Mouse (Mus musculus) intestine, embryonic 14.5 days (tissue): ENCODE results near the gene 1700029I15Rik. TPM values are rescaled to one million over a fixed set of nuclear protein-coding genes. Genes with fewer than 3 reads are reported as not detected.

Experiments
- ATAC-seq: fragments of 200-750 bp; cut with Nextera tagmentation; replicated peaks from 2 replicates; pipeline ENCODE4 v1.8.0; 2017; ENCODE audit warnings: low read depth, moderate number of reproducible peaks, moderate TSS enrichment, moderate library complexity; ENCODE audit not compliant: low FRiP score, low TSS enrichment
- DNase-seq: peaks from one replicate; pipeline ENCODE4 v3.0.0-alpha.2; 2018; ENCODE audit warnings: low spot score
- H3K27ac ChIP-seq: fragments of 300-500 bp; sonication (generic); 2 replicates; pipeline ENCODE4 v1.5.1; 2014; ENCODE audit warnings: low read depth, mild to moderate bottlenecking, control low read depth
- H3K27me3 ChIP-seq: fragments of 300-500 bp; sonication (generic); replicated peaks from 2 replicates; pipeline ENCODE4 v1.6.1; 2014; ENCODE audit warnings: low read length, control low read depth; ENCODE audit not compliant: control insufficient read depth, insufficient read depth
- H3K36me3 ChIP-seq: fragments of 300-500 bp; sonication (generic); 2 replicates; pipeline ENCODE4 v1.6.1; 2014; ENCODE audit warnings: low read length, control low read depth; ENCODE audit not compliant: control insufficient read depth, insufficient read depth
- H3K4me1 ChIP-seq: fragments of 300-500 bp; sonication (generic); replicated peaks from 2 replicates; pipeline ENCODE4 v1.6.1; 2014; ENCODE audit warnings: low read length, control low read depth, mixed read lengths; ENCODE audit not compliant: control insufficient read depth, insufficient read depth
- H3K4me2 ChIP-seq: fragments of 300-500 bp; sonication (generic); 2 replicates; pipeline ENCODE4 v1.6.1; 2014; ENCODE audit warnings: low read length
- H3K4me3 ChIP-seq: fragments of 300-500 bp; sonication (generic); 2 replicates; pipeline ENCODE4 v1.5.1; 2014; ENCODE audit warnings: low read depth, low read length, control low read depth, mixed read lengths
- H3K9ac ChIP-seq: fragments of 300-500 bp; sonication (generic); 2 replicates; pipeline ENCODE4 v1.6.1; 2014; ENCODE audit warnings: mild to moderate bottlenecking, low read length
- H3K9me3 ChIP-seq: fragments of 300-500 bp; sonication (generic); 2 replicates; pipeline ENCODE4 v1.6.1; 2016; ENCODE audit warnings: low read length, control low read depth; ENCODE audit not compliant: control insufficient read depth
- WGBS: fragments of 180-500 bp; shearing (Covaris S2); extraction: QIAGEN DNeasy Blood & Tissue Kit; methylation state at CpG from one replicate; pipeline ENCODE4 v1.1.7; 2014; 5-methylcytosine and 5-hydroxymethylcytosine counted together
- polyA plus RNA-seq: library from polyadenylated mRNA; unstranded; fragments of >200 nt; fragmentation: Nextera tagmentation; extraction: Ambion mirVana; gene quantifications from 2 replicates; pipeline ENCODE4 v1.2.1, GENCODE M21; 2014

The 1700029I15Rik gene
- polyA plus RNA-seq, 1 experiment from 2014 or later, result 1.7 TPM

DNA sequence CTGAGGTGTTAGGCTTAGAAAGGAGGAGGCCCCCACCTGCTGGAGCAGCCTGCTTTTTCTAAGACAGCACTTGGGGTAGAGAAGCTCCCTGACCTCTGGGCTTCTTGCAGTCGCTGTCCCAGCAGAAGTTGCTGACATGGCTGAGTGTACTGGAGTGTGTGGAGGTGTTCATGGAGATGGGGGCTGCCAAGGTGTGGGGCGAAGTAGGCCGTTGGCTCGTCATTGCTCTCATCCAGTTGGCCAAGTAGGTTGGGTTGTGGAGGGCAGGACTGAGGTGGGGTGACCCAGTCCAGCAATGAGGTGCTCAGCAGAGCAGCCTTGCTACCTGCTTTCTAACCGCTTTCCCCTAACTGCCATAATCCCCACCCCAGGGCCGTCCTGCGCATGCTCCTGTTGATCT, 5.0 kb upstream of the 1700029I15Rik start:
- no peaks in the 10 kb centered on the region for H3K27me3 ChIP-seq
- no peak for ATAC-seq
- peaks cover 46% of the 10 kb centered on the region for H3K36me3 ChIP-seq
- no peak overlapping the region for H3K4me2 ChIP-seq
- no peak overlapping the region for H3K9ac ChIP-seq
- DNase-seq, result no peak
- peaks cover 14% of the 10 kb centered on the region for H3K4me1 ChIP-seq
- H3K27ac ChIP-seq, result no peak overlapping the region
- WGBS, result 91% methylated on average over 7 of the region's 7 CpGs
- H3K9me3 ChIP-seq, result no peaks in the 10 kb centered on the region
- no peak overlapping the region for H3K4me3 ChIP-seq

DNA sequence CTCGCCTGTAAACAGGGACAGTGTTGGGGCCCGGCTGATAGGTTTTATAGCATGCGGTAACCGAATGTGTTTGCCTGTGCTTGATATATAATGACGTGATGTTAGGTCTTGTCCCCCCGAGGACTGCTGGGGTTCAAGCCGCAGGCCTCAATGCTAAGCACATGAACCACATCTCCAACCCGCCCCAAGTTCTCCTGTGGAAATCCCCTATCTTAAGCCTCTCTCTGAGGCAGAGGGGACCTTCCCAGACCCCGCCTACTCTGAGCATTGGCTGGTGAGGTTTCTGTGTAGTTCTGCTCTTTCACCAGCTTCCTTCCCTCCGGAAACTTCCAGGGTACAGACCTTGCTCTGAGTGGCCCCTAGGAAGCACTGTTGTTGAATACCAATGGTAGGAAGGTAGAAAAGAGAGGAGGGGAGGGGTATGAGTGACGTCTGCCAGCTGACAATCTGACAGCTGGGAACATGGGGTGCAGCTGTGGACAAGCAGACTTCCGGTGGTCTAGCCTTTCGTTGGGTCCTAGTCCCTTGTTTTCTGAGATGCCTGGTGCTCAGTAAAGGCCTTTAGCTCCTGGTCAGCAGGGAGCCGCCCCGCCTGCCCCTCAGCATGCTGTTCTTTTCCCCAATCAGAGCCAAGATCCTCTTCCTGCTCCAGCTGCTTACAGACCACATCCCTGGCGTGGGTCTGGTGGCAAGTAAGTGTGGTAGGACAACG, 2.4 kb upstream of the 1700029I15Rik start:
- Histone ChIP-seq H3K4me1 (peaks cover 8% of the 10 kb centered on the region), H3K36me3 (peaks cover 68% of the 10 kb centered on the region), H3K27me3 (no peaks in the 10 kb centered on the region), H3K9ac (no peak overlapping the region), H3K4me3 (no peak overlapping the region), H3K27ac (no peak overlapping the region), H3K9me3 (no peaks in the 10 kb centered on the region), H3K4me2 (no peak overlapping the region)
- no peak for DNase-seq
- no peak for ATAC-seq
- WGBS, result 79% methylated on average over 17 of the region's 17 CpGs

DNA sequence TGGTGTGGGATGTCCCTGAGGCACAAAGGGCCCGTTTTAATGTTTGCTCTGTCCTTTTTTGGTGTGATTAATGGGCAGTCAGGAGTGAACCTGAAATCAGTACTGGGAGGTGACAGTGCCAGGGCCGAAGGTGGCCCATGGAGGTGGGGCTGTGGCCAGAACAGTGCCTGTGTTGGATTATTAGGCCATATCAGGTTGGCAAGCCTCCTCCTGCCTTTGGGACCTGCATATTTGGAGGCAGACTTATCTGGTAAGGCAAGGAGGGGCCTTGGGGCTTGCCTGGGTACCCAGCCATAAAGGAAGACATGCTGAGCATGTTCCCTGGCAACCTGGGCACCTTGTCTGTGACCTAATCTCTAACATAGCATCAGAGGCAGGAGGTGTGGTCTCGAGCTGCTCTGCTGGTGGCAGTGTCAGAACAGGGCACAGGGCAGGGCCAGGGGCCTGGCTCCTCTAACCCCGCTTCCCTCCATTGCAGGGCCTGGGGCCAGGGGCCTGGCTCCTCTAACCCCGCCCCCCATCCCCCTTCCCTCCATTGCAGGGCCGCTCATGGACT, 1.8 kb upstream of the 1700029I15Rik start:
- Histone ChIP-seq H3K4me1 (peaks cover 8% of the 10 kb centered on the region), H3K9me3 (no peaks in the 10 kb centered on the region), H3K4me2 (no peak overlapping the region), H3K27me3 (no peaks in the 10 kb centered on the region), H3K9ac (no peak overlapping the region), H3K36me3 (peaks cover 74% of the 10 kb centered on the region), H3K27ac (no peak overlapping the region), H3K4me3 (no peak overlapping the region)
- WGBS, result 70% methylated on average over 6 of the region's 6 CpGs
- ATAC-seq, result no peak
- DNase-seq, result no peak

DNA sequence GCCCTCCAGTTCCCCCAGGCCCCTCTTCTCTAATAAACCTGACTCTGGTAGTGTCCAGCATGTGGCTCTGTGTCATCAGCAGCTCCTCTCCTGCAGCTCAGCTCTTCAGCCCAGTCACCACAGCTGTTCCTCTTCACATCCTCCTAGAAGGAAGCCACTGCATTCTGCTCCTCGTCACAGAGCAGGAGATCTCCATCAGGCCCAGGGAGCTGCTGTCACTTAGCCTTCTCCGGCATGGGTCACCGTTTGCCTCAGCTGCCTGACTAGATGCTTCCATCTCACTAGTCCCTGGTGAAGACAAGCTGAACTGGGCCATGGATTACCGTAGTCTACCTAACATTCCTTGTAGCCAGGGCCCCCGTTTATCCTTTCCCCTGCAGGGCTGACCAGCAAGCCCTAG, 1.2 kb upstream of the 1700029I15Rik start:
- Histone ChIP-seq H3K4me2 (no peak overlapping the region), H3K4me3 (no peak overlapping the region), H3K9ac (no peak overlapping the region), H3K36me3 (peaks cover 80% of the 10 kb centered on the region), H3K9me3 (no peaks in the 10 kb centered on the region), H3K27me3 (no peaks in the 10 kb centered on the region), H3K27ac (0 out of 2 replicates have a peak overlapping the region, but pooled peaks have one; percentile 11), H3K4me1 (peaks cover 3% of the 10 kb centered on the region)
- DNase-seq (no peak), ATAC-seq (no peak)
- 75% methylated on average over 5 of the region's 5 CpGs for WGBS

DNA sequence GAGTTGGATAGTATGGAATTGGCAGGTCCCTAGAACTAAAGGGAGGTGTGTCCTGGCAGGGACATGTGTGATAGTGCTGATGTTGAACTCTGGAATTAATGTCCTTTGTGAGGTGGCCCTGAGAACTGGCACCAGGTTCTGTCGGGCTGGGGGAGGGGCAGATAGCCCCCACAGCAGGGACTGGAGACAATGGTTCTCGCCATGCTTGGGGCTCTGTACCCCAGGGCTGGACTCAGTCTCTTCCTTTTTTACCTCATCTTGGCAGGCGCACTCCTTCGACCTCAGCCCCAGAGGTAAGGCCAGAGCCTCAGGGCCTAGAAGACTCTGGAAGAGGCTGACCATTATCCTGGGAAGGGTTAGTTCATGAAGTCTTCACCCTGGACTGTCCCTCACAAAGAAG, 421 bp downstream of the 1700029I15Rik start:
- peaks cover 92% of the 10 kb centered on the region for H3K36me3 ChIP-seq
- WGBS, result 84% methylated on average over 4 of the region's 4 CpGs
- ATAC-seq, result no peak

DNA sequence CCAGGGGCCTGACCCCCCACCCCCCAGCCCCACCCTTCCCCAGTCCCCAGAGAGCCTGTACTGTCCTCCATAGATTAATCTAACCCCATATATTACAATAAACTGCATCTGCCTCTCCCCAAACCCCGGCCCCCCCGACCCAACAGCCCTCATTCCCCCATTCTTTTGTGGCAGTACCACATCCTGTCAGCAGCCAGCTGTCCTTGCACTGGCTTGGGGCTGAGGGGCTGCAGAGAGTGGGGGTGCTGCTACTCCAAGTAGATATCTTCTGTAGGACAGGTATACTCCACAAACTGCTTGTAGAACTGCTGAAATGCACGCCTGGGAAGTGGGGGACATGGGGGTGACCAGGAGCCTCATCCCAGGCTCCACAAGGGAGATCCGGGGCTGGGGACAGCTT, 1.8 kb downstream of the 1700029I15Rik start:
- Histone ChIP-seq H3K36me3 (peaks cover 78% of the 10 kb centered on the region), H3K4me2 (no peak overlapping the region), H3K4me1 (peaks cover 7% of the 10 kb centered on the region), H3K4me3 (no peak overlapping the region), H3K27ac (no peak overlapping the region), H3K9me3 (no peaks in the 10 kb centered on the region), H3K27me3 (no peaks in the 10 kb centered on the region), H3K9ac (no peak overlapping the region)
- ATAC-seq, result no peak
- no peak for DNase-seq
- 80% methylated on average over 4 of the region's 4 CpGs for WGBS

More for the DNA sequence above, 421 bp downstream of the 1700029I15Rik start:
- Histone ChIP-seq H3K27me3 (no peaks in the 10 kb centered on the region), H3K9me3 (no peaks in the 10 kb centered on the region), H3K9ac (no peak overlapping the region), H3K27ac (no peak overlapping the region), H3K4me3 (no peak overlapping the region), H3K4me1 (no peaks in the 10 kb centered on the region; the same call in 1 of the 2 replicates), H3K4me2 (no peak overlapping the region)
- no peak for DNase-seq

DNA sequence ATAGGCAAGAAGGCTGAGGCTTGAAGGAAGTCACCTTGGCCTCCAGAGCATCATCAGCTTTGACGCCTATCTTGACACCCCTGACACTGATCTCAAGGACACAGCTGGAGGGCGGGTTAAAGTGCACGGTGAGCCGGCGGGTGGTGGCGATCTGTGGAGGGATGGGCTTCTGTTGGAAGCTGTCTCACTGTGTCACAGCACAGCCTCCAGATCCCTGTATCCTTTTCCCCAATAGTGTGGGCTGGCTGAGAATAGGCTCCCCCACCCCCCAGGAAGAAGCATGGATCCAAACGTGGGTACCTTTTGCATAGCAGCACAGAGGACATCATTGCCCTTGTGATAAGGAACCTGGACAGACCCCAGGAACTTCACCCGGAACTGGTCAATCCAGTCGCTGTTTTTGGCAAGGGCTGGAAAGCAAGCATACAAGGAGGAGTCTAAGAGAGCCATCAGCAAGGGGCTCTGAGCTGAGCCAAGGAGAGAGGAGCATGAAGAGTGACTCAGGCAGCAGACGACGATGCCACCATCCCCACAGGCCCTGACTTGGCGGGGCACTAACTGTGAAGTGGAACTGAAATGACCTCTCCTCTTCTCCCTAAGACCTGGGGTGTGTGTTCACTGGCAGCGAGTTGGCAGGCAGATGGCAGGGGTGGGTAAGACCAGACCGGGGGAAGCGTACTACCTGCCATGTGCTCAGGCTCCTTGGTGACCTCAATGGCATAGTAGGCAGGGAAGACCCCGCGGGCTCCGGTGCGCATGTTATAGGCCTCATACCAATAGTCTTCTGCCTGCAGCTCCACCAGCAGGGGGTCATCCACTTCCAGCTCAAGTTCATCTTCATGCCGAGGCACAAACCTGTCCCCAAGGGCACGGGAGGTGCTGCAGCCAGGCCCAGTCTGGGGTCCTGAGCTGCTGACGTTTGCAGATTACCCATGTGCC, 3.0 kb downstream of the 1700029I15Rik start:
- Histone ChIP-seq H3K36me3 (peaks cover 66% of the 10 kb centered on the region), H3K4me1 (peaks cover 13% of the 10 kb centered on the region), H3K9me3 (no peaks in the 10 kb centered on the region), H3K4me3 (no peak overlapping the region), H3K9ac (no peak overlapping the region), H3K4me2 (no peak overlapping the region), H3K27me3 (no peaks in the 10 kb centered on the region), H3K27ac (no peak overlapping the region)
- ATAC-seq, result no peak
- WGBS, result 87% methylated on average over 22 of the region's 22 CpGs
- no peak for DNase-seq

DNA sequence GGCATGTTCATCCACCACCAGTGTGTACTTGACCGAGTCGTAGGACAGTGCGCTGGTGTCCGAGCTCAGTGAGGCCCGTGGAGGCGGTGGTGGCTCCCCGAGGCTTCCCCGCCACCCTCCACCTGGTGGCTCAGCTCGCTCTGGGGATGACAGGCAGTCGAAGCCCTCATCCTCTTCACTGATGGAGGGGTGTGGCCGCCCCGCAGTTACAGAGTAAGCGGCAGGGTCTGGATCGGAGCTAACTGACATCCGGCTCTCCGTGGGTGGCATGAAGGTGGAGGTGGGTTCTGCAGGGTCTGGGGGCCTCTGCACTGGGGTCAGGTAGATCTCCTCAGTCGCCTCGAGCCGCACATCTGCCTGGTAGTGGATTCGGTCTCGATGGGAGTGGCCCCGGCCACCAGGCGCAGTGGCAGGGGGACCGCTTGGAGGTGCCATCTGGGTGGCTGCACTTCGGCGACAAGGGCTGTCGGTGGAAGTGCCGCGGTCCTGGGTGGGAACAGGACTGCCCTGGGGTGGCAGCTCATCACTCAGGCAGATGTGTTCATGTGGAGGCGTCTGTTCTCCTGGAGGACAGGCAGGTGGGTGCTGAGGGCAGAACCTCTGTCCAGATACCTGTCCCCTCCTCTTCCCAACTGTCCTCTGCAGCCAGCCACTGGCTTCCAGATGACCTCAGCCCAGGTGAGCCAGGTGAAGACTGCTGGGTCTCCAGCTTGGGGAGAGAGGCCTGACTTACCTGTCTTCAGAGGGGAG, 4.7 kb downstream of the 1700029I15Rik start:
- Histone ChIP-seq H3K4me1 (peaks cover 27% of the 10 kb centered on the region), H3K4me3 (no peak overlapping the region), H3K4me2 (no peak overlapping the region), H3K9ac (no peak overlapping the region), H3K36me3 (peaks cover 49% of the 10 kb centered on the region), H3K27me3 (no peaks in the 10 kb centered on the region), H3K27ac (no peak overlapping the region), H3K9me3 (no peaks in the 10 kb centered on the region)
- WGBS, result 86% methylated on average over 30 of the region's 30 CpGs
- ATAC-seq (no peak), DNase-seq (no peak)
